Mouse (Mus musculus) heart, embryonic 14.5 days (tissue): ENCODE measurements at regions not wholly inside any gene's neighbourhood (a gene's known extent, or its start where the extent isn't known, plus 50 kb on each side); places are given as distances from the start of the nearest gene placed in this dataset.

ENCODE experiments used
- ATAC-seq: fragments of 200-750 bp; cut with Nextera tagmentation; 2 replicates; pipeline ENCODE4 v1.8.0; 2017; ENCODE audit warnings: low read depth, moderate TSS enrichment; ENCODE audit not compliant: insufficient number of reproducible peaks, insufficient read depth, low FRiP score
- H3K27ac ChIP-seq, 2 experiments: fragments of 200-500 bp in 1 of 2; fragments of 300-500 bp in 1 of 2; sonication (generic) in 1 of 2; replicated peaks in 1 of 2; 2 replicates each; pipeline ENCODE4 v1.5.1; 2012 to 2014; ENCODE audit warnings: low read depth in 2 of 2, low read length in 2 of 2, control low read depth in 1 of 2, mild to moderate bottlenecking in 1 of 2, mixed read lengths in 1 of 2; ENCODE audit not compliant: control insufficient read depth in 1 of 2, insufficient read depth in 1 of 2
- H3K27me3 ChIP-seq: fragments of 300-500 bp; sonication (generic); 2 replicates; pipeline ENCODE4 v1.6.1; 2014; ENCODE audit warnings: mild to moderate bottlenecking, low read length, control low read depth; ENCODE audit not compliant: control insufficient read depth, insufficient read depth
- H3K36me3 ChIP-seq: fragments of 300-500 bp; sonication (generic); 2 replicates; pipeline ENCODE4 v1.6.1; 2014; ENCODE audit warnings: mild to moderate bottlenecking, control low read depth, low read length, mixed read lengths; ENCODE audit not compliant: control insufficient read depth, insufficient read depth
- H3K4me1 ChIP-seq, 2 experiments: fragments of 200-500 bp in 1 of 2; fragments of 300-500 bp in 1 of 2; sonication (generic) in 1 of 2; 2 replicates each; pipeline ENCODE4 v1.6.1; 2012 to 2014; ENCODE audit warnings: low read length in 2 of 2, control low read depth in 1 of 2, mixed read lengths in 1 of 2; ENCODE audit not compliant: control insufficient read depth in 2 of 2, insufficient read depth in 2 of 2
- H3K4me2 ChIP-seq: fragments of 300-500 bp; sonication (generic); 2 replicates; pipeline ENCODE4 v1.6.1; 2014; ENCODE audit warnings: mild to moderate bottlenecking, low read length
- H3K4me3 ChIP-seq, 2 experiments: fragments of 200-500 bp in 1 of 2; fragments of 300-500 bp in 1 of 2; sonication (generic) in 1 of 2; 2 replicates each; pipeline ENCODE4 v1.5.1; 2012 to 2014; ENCODE audit warnings: low read length in 2 of 2, mild to moderate bottlenecking in 2 of 2, control low read depth in 1 of 2, low read depth in 1 of 2, moderate library complexity in 1 of 2; ENCODE audit not compliant: control insufficient read depth in 1 of 2, insufficient read depth in 1 of 2
- H3K9ac ChIP-seq: fragments of 300-500 bp; sonication (generic); 2 replicates; pipeline ENCODE4 v1.6.1; 2014; ENCODE audit warnings: mild to moderate bottlenecking, low read length
- H3K9me3 ChIP-seq: fragments of 300-500 bp; sonication (generic); 2 replicates; pipeline ENCODE4 v1.6.1; 2016; ENCODE audit warnings: low read length, control low read depth; ENCODE audit not compliant: control insufficient read depth
- WGBS: fragments of 180-500 bp; shearing (Covaris S2); extraction: QIAGEN DNeasy Blood & Tissue Kit; methylation state at CpG from one replicate; pipeline ENCODE4 v1.1.7; 2014; 5-methylcytosine and 5-hydroxymethylcytosine counted together

GRCm38 (mm10) chr3:123999957-124000616, 309.4 kb upstream of the Ndst3 start:
- no peak overlapping the region for H3K27ac ChIP-seq
- H3K4me2 ChIP-seq, result no peak overlapping the region
- WGBS, result 74% methylated on average over 3 of the region's 3 CpGs
- no peak for ATAC-seq
- no peaks in the 10 kb centered on the region for H3K4me1 ChIP-seq
- no peaks in the 10 kb centered on the region for H3K9me3 ChIP-seq
- no peaks in the 10 kb centered on the region for H3K27me3 ChIP-seq
- H3K9ac ChIP-seq, result no peak overlapping the region
- H3K4me3 ChIP-seq, result no peak overlapping the region
- H3K36me3 ChIP-seq, result no peaks in the 10 kb centered on the region

GRCm38 (mm10) chr3:124000883-124001282, 310.2 kb upstream of the Ndst3 start:
- Histone ChIP-seq H3K9ac (no peak overlapping the region), H3K4me2 (no peak overlapping the region), H3K4me1 (no peaks in the 10 kb centered on the region), H3K4me3 (no peak overlapping the region), H3K27me3 (no peaks in the 10 kb centered on the region), H3K36me3 (no peaks in the 10 kb centered on the region), H3K27ac (no peak overlapping the region), H3K9me3 (no peaks in the 10 kb centered on the region)
- no peak for ATAC-seq
- WGBS, result 25% methylated on average over 1 of the region's 1 CpGs

GRCm38 (mm10) chr3:124011685-124012084, 309.0 kb upstream of the Tram1l1 start:
- Histone ChIP-seq H3K4me2 (no peak overlapping the region), H3K9me3 (no peaks in the 10 kb centered on the region), H3K27ac (no peak overlapping the region), H3K9ac (no peak overlapping the region), H3K36me3 (no peaks in the 10 kb centered on the region), H3K4me1 (no peaks in the 10 kb centered on the region), H3K27me3 (no peaks in the 10 kb centered on the region), H3K4me3 (no peak overlapping the region)
- 76% methylated on average over 1 of the region's 1 CpGs for WGBS
- no peak for ATAC-seq

- H3K27me3 ChIP-seq, result no peaks in the 10 kb centered on the region
- H3K4me1 ChIP-seq, result no peaks in the 10 kb centered on the region
- WGBS, result 89% methylated on average over 1 of the region's 1 CpGs
- H3K4me2 ChIP-seq, result no peak overlapping the region
- H3K27ac ChIP-seq, result no peak overlapping the region
- no peak overlapping the region for H3K4me3 ChIP-seq
- H3K36me3 ChIP-seq, result no peaks in the 10 kb centered on the region
- no peak for ATAC-seq
- H3K9me3 ChIP-seq, result no peaks in the 10 kb centered on the region
- H3K9ac ChIP-seq, result no peak overlapping the region
Observed at GRCm38 (mm10) chr3:124018618-124019017, 302.0 kb upstream of the Tram1l1 start.

GRCm38 (mm10) chr3:124026188-124026587, 294.5 kb upstream of the Tram1l1 start:
- no peak overlapping the region for H3K9ac ChIP-seq
- no peak for ATAC-seq
- no peak overlapping the region for H3K4me3 ChIP-seq
- H3K27ac ChIP-seq, result no peak overlapping the region
- H3K36me3 ChIP-seq, result no peaks in the 10 kb centered on the region
- no peaks in the 10 kb centered on the region for H3K27me3 ChIP-seq
- 76% methylated on average over 4 of the region's 4 CpGs for WGBS
- no peaks in the 10 kb centered on the region for H3K4me1 ChIP-seq
- H3K9me3 ChIP-seq, result no peaks in the 10 kb centered on the region
- H3K4me2 ChIP-seq, result no peak overlapping the region

GRCm38 (mm10) chr3:124067061-124067460, 253.6 kb upstream of the Tram1l1 start:
- Histone ChIP-seq H3K9ac (no peak overlapping the region), H3K9me3 (no peaks in the 10 kb centered on the region)
- WGBS, result 65% methylated on average over 3 of the region's 3 CpGs

GRCm38 (mm10) chr3:124067538-124067937, 253.1 kb upstream of the Tram1l1 start:
- H3K27ac ChIP-seq, result no peak overlapping the region
- H3K4me3 ChIP-seq, result no peak overlapping the region
- H3K27me3 ChIP-seq, result no peaks in the 10 kb centered on the region
- no peak overlapping the region for H3K4me2 ChIP-seq
- no peaks in the 10 kb centered on the region for H3K36me3 ChIP-seq
- no peak overlapping the region for H3K9ac ChIP-seq
- no peaks in the 10 kb centered on the region for H3K9me3 ChIP-seq
- ATAC-seq, result no peak
- WGBS, result 82% methylated on average over 2 of the region's 2 CpGs
- H3K4me1 ChIP-seq, result no peaks in the 10 kb centered on the region

More at GRCm38 (mm10) chr3:124067061-124067460, 253.6 kb upstream of the Tram1l1 start:
- H3K4me2 ChIP-seq, result no peak overlapping the region
- H3K4me3 ChIP-seq, result no peak overlapping the region
- no peaks in the 10 kb centered on the region for H3K27me3 ChIP-seq
- no peaks in the 10 kb centered on the region for H3K4me1 ChIP-seq
- no peak for ATAC-seq
- H3K27ac ChIP-seq, result no peak overlapping the region
- H3K36me3 ChIP-seq, result no peaks in the 10 kb centered on the region

GRCm38 (mm10) chr3:124067971-124068370, 252.7 kb upstream of the Tram1l1 start:
- Histone ChIP-seq H3K9ac (no peak overlapping the region), H3K36me3 (no peaks in the 10 kb centered on the region), H3K4me2 (no peak overlapping the region), H3K4me3 (no peak overlapping the region), H3K4me1 (no peaks in the 10 kb centered on the region), H3K9me3 (no peaks in the 10 kb centered on the region), H3K27ac (no peak overlapping the region), H3K27me3 (no peaks in the 10 kb centered on the region)
- WGBS, result 65% methylated on average over 1 of the region's 1 CpGs
- no peak for ATAC-seq
